Mouse (Mus musculus) left cerebral cortex, adult 18-20 months (tissue): ENCODE data around the gene Mrps35. TPM values are rescaled to one million over a fixed set of nuclear protein-coding genes. Genes with fewer than 3 reads are reported as not detected.

Source experiments
- DNase-seq, 2 experiments: peaks; one replicate each; pipeline ENCODE4 v3.0.0; 2021 to 2022; ENCODE audit warnings: low spot score in 2 of 2, mixed read lengths in 1 of 2
- total RNA-seq, 2 experiments: library from RNA; stranded (reverse); gene quantifications; 2 replicates each; pipeline ENCODE4 v1.2.3; 2021

The Mrps35 gene
- total RNA-seq, 2 experiments from 2014 or later = 45.3 to 48.1 TPM

DNA sequence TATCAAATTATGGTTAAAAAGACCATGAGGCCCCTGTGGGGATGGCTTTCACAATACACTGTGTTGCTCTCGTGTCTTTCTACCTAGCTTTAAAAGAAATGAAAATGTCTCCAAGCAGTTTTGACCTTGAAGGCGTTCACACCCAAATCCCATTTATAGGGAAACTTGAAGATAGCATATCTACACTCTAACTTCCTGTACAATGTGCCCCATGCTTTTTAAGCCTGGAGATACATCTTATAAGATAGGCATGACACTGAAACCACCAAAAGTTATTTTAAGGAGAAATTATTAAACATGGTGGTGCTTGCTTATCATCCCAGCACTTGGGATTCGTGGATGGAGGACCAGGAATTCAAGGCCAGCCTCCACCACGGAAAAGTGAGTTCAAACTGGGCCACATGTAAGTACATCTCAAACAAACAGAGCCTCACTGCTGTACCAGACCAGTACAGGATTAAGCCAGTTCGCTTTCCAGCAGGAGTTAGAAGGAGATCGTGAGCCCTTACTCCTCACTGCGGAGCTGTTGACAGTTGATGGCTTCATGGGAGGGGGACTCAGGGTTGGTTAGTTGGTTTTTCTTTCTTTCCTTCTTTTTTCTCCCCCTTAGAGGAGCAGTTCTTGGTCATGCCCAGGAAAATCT lies 43.0 kb downstream of the Mrps35 start:
- no peak for DNase-seq

GRCm38 (mm10) chr6:147086594-147087225 lies 44.1 kb downstream of the Mrps35 start, which contains the start of gene Mansc4:
Gene Mansc4 (minus strand): TSS chr6:147087032.
- DNase-seq = no peak

- no peak for DNase-seq
Measured at GRCm38 (mm10) chr6:147087736-147088135, 45.2 kb downstream of the Mrps35 start.

- no peak for DNase-seq
Measured at GRCm38 (mm10) chr6:147088517-147088916, 46.0 kb downstream of the Mrps35 start.

GRCm38 (mm10) chr6:147090191-147090590 lies 47.6 kb downstream of the Mrps35 start:
- DNase-seq = no peak

DNA sequence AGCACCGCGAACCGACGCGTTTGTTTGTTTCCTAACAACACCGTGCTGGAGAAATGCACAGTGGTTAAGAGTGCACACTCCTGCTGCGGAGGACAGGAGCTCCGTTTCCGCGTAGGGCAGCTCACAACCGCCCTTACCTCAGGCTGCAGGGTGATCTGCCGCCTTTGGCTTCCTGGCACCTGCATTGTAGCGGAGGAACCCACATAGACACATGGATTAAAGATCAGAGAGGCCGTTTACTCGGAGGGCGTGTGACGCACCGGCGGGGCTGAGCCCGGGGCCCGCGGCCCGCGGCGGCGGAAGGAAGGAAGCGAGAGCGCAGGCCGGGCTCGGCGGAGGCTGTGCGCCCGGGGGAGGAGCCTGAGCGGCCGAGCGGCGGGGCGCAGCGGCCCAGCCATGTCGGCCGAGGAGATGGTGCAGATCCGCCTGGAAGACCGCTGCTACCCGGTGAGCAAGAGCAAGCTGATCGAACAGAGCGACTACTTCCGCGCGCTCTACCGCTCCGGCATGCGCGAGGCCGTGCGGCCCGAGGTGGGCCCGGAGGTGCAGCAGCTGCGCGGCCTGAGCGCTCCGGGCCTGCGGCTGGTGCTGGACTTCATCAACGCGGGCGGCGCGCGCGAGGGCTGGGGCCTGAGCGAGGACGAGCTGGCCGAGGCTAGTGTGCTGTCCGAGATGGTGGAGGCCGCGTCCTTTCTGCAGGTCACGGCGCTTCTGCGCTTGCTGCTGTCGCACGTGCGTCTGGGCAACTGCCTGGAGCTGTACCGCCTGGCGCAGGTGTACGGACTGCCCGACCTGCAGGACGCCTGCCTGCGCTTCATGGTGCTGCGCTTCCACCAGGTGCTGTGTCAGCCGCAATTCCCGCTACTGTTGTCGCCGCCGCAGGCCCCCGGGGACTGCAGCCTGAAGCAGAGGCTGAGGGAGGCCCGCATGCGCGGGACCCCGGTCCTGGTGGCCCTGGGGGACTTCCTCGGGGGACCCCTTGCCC lies 48.9 kb downstream of the Mrps35 start, which contains the start of gene Klhl42:
TSS of gene Klhl42 (plus strand) at position 244 of the 985 bp plus-strand sequence.
- peak; percentile 59 to 82 for DNase-seq

- peak; percentile 24 to 49 for DNase-seq
Measured at GRCm38 (mm10) chr6:147092136-147092535, 49.6 kb downstream of the Mrps35 start.

DNA sequence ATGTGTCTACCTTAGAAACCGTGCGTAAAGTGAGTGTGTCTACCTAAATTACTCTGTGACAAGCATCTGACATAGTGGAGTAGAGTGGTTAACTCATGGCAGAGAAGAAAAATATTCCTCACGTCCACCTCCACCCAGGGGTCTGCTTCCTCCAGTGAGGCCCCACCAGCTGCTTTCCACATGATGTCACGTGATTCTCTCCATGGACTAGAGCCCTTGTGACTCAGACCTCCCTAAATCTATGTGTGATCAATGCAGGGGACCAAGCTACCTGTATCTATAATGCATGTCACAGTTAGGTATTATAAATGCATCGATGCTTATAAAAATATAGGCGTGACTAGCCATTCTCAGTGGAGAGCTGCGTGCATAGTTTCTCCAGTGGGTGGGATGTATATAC lies 52.2 kb downstream of the Mrps35 start:
- no peak for DNase-seq

DNA sequence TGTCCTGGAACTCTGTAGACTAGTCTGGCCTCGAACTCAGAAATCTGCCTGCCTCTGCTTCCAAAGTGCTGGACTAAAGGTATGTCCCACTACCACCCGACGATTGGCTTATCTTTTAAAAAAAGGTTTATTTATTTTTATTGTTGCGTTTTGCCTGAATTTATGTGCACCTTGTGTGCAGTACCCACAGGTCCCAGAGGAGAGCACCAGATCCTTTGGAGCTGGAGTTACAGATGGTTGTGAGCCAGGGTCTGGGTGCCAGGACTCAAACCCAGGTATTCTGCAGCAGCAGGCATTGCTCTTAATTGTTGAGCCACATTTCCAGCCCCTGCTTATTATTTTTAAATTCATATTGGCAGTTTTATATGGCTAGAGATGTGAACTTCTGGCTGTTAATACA lies 53.5 kb downstream of the Mrps35 start:
- DNase-seq = no peak

DNA sequence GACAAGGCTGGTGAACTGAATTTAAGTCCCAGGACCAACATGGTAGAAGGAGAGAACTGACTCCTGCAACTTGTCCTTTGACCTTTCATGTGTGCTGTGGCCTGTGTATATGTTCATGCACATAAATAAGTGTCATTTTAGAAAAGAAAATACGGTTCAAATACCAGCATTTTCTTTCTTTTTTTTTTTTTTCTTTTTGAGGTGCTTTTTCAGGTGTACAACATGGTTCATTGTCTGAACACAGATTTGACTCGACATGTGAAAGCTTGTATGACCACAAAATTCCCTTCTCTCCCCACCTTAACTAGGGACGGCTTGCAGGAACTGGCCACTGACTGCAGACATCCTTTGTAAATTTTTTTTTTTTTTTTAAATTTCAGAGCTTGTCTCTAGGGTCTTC lies 54.4 kb downstream of the Mrps35 start:
- no peak for DNase-seq

DNA sequence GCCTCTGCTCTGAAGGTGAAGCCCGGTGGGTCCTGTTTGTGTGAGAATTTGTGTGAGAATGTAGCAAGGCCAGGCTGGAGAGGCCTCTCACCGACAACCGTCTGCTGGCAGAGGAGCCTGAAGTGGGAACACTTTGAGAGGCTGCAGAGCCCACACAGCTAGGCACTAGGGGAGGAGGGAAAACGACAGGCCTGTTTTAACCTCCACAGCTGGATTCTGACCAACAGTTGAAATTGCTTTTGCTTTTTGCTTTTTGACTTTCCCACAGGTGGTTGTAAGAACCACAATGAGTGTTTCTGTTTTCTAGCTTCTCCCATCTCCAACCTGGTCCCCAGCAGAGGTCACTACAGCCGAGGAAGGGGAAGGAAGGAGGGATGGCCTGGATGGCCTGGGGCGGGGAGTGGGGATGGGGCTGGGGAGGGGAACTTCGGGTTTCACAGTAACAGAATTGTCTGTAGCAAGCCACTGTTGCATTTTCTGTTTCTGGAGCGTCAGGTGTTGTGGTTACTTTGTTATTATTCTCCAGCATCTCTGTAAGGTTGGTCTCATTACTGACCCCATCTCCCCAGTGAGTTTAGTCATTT lies 54.9 kb downstream of the Mrps35 start:
- no peak for DNase-seq

- DNase-seq = peak; percentile 23 to 25
Measured at GRCm38 (mm10) chr6:147099458-147100277, 57.1 kb downstream of the Mrps35 start.

- no peak for DNase-seq
Measured at GRCm38 (mm10) chr6:147102293-147102692, 59.7 kb downstream of the Mrps35 start.

DNA sequence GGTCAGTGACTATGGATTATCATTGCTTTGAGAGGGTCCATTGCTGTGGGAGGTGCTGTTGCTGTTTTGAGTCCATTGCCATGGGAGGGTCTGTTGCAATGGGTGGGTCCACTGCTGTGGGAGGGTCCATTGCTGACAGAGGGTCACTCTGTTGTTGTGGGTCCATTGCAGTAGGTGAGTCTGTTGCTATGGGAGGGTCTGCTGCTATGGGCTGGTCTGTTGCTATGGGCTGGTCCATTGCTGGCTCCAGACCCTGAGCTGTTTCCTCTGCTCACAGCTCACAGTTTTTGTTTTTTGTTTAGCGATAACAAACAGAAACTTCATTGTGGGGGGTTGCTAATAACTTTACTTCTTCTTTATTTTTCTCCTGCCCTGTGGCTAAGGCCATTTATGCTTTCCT lies 63.0 kb downstream of the Mrps35 start:
- no peak for DNase-seq

GRCm38 (mm10) chr6:147106716-147107115 lies 64.2 kb downstream of the Mrps35 start:
- no peak for DNase-seq

DNA sequence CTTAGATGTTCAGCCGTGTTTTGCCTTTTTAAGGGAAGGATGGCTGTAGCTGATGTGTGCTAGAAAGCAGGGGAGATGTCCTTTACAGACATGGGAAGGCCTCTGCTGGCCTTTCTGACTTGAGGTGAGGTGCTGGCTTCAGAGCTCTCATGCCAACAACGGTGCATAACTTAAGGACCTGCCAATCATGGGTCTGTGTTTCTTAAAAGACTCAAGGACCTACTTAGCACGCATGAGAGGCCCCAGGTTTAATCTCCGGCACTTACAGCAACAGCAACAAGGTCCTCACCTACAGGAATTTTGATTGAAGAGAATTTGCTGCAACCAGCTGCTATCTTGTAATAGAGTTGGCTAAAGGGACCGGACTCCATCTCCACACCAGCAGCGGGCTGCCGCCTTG lies 66.7 kb downstream of the Mrps35 start:
- DNase-seq = no peak

DNA sequence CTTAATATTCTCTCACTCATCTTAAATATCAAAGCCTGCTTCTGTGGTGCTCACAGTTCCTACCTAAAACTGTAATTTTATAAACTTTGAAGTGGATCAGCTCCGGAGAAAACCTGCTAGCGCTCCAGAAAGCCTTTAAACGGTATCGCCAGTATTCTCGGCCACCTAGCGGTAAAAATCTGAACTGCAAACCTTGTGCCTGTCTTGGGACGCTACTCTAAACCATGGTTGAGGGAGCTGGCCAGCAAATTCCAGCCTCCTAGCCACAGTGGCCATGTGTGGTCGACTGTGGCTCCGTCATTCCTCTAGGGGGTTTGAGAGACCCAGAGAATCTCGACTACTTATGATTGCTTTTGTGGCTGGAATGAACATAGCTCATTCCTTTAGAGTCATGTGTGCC lies 74.0 kb downstream of the Mrps35 start:
- peak; percentile 83 to 93 for DNase-seq

DNA sequence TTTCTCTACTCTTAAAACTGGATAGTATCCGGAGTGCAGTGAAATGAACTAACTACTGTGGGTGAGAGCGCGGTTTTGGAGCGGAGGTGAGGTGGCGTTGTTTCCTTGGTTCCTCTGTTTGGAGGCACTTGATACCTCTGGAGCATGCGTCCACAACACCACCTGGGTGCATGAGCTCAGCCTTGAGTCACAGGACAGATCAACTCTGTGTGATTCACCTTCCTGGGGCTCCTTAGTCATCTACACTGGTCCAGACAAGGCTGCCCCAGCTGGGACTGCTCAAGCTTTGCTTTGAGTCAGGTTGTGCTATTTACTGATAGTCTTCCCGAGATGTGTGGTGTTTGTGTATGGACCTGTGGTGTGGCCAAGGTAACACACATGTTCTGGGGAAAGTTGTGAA lies 75.2 kb downstream of the Mrps35 start:
- DNase-seq = no peak

- DNase-seq = no peak
Measured at GRCm38 (mm10) chr6:147118190-147118589, 75.6 kb downstream of the Mrps35 start.

DNA sequence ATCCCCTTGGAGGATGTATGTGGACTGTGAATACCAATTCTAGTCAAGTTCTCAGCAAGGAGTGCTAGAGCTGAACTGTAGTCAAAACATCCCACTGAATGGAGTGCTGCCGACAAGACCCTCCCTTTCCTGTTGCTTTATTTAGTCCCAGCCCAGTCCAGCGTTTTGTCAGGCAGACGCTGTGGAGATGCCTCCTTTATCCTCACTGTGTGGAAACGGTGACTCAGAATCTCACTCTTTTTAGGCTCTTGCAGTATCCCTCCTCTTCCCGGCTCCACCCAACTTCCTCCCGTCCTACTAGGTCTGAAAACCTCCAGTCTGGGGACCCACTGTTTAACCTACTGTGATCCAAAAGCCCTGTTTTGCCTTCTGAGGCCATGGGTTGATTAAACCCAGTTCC lies 78.8 kb downstream of the Mrps35 start:
- no peak for DNase-seq
